Comparison of ENCODE assay signal across 7 mouse cellular contexts in the genomic region with DNA sequence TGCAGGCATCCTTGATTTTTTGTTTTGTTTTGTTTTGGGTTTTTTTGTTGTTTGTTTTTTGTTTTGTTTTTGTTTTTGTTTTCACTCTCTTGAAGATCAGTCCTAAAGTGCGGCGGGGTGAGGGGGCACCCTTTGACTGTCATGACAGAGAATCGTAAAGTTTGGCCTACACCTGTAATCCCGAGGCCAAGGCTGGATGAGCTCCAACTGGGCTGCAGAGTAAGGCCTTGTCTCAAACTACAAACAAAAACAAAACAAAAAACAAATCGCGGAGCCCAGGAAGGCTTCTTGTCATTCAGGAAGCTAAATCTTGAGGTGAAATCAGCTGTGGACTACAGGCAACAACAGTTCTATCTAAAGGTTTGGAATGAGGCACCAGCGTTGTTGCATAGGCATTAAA. TPM values are rescaled to one million over a fixed set of nuclear protein-coding genes. Genes with fewer than 3 reads are reported as not detected.
DNase-seq lines count a peak whose midpoint lies in the region; ATAC-seq lines count a peak whose summit lies in the region.

No protein-coding gene starts in this region.

- no peaks in the 10 kb centered on the region for H3K27me3 ChIP-seq in megakaryocyte, embryonic 14.5 days (replicated peaks)
- H3K27me3 ChIP-seq in heart, embryonic 16.5 days (ENCODE audit: control insufficient read depth, insufficient read depth, low read length): no peaks in the 10 kb centered on the region
- no peaks in the 10 kb centered on the region for H3K27me3 ChIP-seq in midbrain, embryonic 15.5 days (replicated peaks)

- H3K27ac ChIP-seq in heart, embryonic 16.5 days (ENCODE audit: low read length): no peak overlapping the region
- peak overlapping the region; percentile 100 for H3K27ac ChIP-seq in midbrain, embryonic 15.5 days

- H3K4me3 ChIP-seq in megakaryocyte, embryonic 14.5 days (replicated peaks): peak overlapping the region; percentile 93
- H3K4me3 ChIP-seq in heart, embryonic 16.5 days (ENCODE audit: low read length): peak overlapping the region; percentile 69
- peak overlapping the region; percentile 79 for H3K4me3 ChIP-seq in midbrain, embryonic 15.5 days

- H3K4me1 ChIP-seq in megakaryocyte, embryonic 14.5 days: peaks cover 25% of the 10 kb centered on the region
- H3K4me1 ChIP-seq in heart, embryonic 16.5 days (ENCODE audit: control insufficient read depth, insufficient read depth, low read length): peaks cover 11% of the 10 kb centered on the region
- H3K4me1 ChIP-seq in midbrain, embryonic 15.5 days: peaks cover 16% of the 10 kb centered on the region

- ATAC-seq in megakaryocyte, adult 5-6 weeks (ENCODE audit: poor library complexity, severe bottlenecking): no peak
- no peak for ATAC-seq in heart, embryonic 16.5 days (replicated peaks; ENCODE audit: extremely low read depth, insufficient read depth, low FRiP score)
- no peak for ATAC-seq in midbrain, embryonic 15.5 days (replicated peaks)

- H3K36me3 ChIP-seq in megakaryocyte, embryonic 14.5 days (replicated peaks; ENCODE audit: low read length): peaks cover 14% of the 10 kb centered on the region
- no peaks in the 10 kb centered on the region for H3K36me3 ChIP-seq in heart, embryonic 16.5 days (ENCODE audit: control insufficient read depth, insufficient read depth)
- no peaks in the 10 kb centered on the region for H3K36me3 ChIP-seq in midbrain, embryonic 15.5 days (replicated peaks)

- peak; percentile 68 to 81 for DNase-seq in cerebellum, postnatal 25 days
- peak; percentile 25 for DNase-seq in kidney, postnatal 14 days
- no peak for DNase-seq in natural killer cell, adult 2 months (ENCODE audit: low spot score in 2 of 2)

- peak overlapping the region; percentile 95 for H3K9ac ChIP-seq in heart, embryonic 16.5 days (ENCODE audit: low read length)
- peak overlapping the region; percentile 86 for H3K9ac ChIP-seq in midbrain, embryonic 15.5 days

- peaks cover 10% of the 10 kb centered on the region for H3K9me3 ChIP-seq in megakaryocyte, embryonic 14.5 days
- no peaks in the 10 kb centered on the region for H3K9me3 ChIP-seq in heart, embryonic 16.5 days (replicated peaks; ENCODE audit: control insufficient read depth, low read length)
- H3K9me3 ChIP-seq in midbrain, embryonic 15.5 days: no peaks in the 10 kb centered on the region

- peak overlapping the region; percentile 85 for H3K4me2 ChIP-seq in heart, embryonic 16.5 days (ENCODE audit: low read depth, low read length)
- peak overlapping the region; percentile 69 for H3K4me2 ChIP-seq in midbrain, embryonic 15.5 days

- 44% methylated on average over 7 of the region's 7 CpGs for WGBS in heart, embryonic 16.5 days
- 44% methylated on average over 7 of the region's 7 CpGs for WGBS in midbrain, embryonic 15.5 days

RNA-seq across cellular contexts. Expression of a gene that starts 1.1 kb away (rescaled TPM):
- 1.5 and 2.5 TPM in 2 replicates for polyA plus RNA-seq in megakaryocyte, embryonic 14.5 days (2012; ENCODE audit: insufficient read depth, low replicate concordance)
- 22.4 and 29.4 TPM in 2 replicates for total RNA-seq in megakaryocyte, adult 5-6 weeks (2015)
- 26.1 and 29.3 TPM in 2 replicates for total RNA-seq in megakaryocyte, adult 5-6 weeks (2017)
- polyA plus RNA-seq in heart, embryonic 16.5 days (2015; fragmentation: Nextera tagmentation; extraction: Ambion mirVana): 20.4 and 25.8 TPM in 2 replicates
- polyA plus RNA-seq in midbrain, embryonic 15.5 days (2015; fragmentation: Nextera tagmentation; extraction: Ambion mirVana): 34.6 and 37.2 TPM in 2 replicates

Comparison
In these comparisons a context has a peak if more than half of its experiments do, and no peak if none do; other contexts are left out.
1. DNase-seq: peak in cerebellum, postnatal 25 days (2 of 2) and kidney, postnatal 14 days (single experiment); none in natural killer cell, adult 2 months (0 of 2).
2. Peak in every context shown above with its lines, with median percentiles within 50 percentile points of each other: H3K4me3 ChIP-seq.